21 mouse cellular contexts compared by ENCODE assay signal in genomic region chrX:82901515-82901914, GRCm38 (mm10).
"Had no signal": no experiment of that assay in that cellular context is flagged by ENCODE, and none has a peak within 500 bp of the region (broad histone marks: within the 10 kb centered on the region; RNA-seq: fewer than 3 reads in every experiment).

No protein-coding gene starts in this region.

- DNase-seq: gastrocnemius, postnatal 25 days; heart, adult 18-20 months; heart, postnatal 10 days; heart, postnatal 4 days; kidney, adult 18-20 months; kidney, adult 8-10 months; kidney, postnatal 10 days; kidney, postnatal 25 days; layer of hippocampus, adult 9-11 months; layer of hippocampus, postnatal 36 days; left cerebral cortex, postnatal 4 days had no signal

- H3K4me3 ChIP-seq: heart, embryonic 10.5 days; heart, embryonic 12.5 days; hindbrain, embryonic 10.5 days; hindbrain, embryonic 12.5 days; intestine, embryonic 15.5 days; limb, embryonic 13.5 days; limb, embryonic 15.5 days; liver, embryonic 12.5 days had no signal

- H3K36me3 ChIP-seq: heart, embryonic 10.5 days; heart, embryonic 12.5 days; hindbrain, embryonic 10.5 days; hindbrain, embryonic 12.5 days; intestine, embryonic 15.5 days; limb, embryonic 13.5 days; limb, embryonic 15.5 days; liver, embryonic 12.5 days had no signal

- H3K27ac ChIP-seq: heart, embryonic 10.5 days; hindbrain, embryonic 10.5 days; hindbrain, embryonic 12.5 days; hindbrain, embryonic 14.5 days; intestine, embryonic 15.5 days; limb, embryonic 13.5 days; limb, embryonic 15.5 days; liver, embryonic 12.5 days; liver, embryonic 14.5 days had no signal

- H3K9me3 ChIP-seq: heart, embryonic 10.5 days; heart, embryonic 12.5 days; hindbrain, embryonic 10.5 days; hindbrain, embryonic 12.5 days; intestine, embryonic 15.5 days; limb, embryonic 13.5 days; limb, embryonic 15.5 days; liver, embryonic 12.5 days had no signal

- H3K27me3 ChIP-seq: heart, embryonic 12.5 days; hindbrain, embryonic 12.5 days; intestine, embryonic 15.5 days; limb, embryonic 13.5 days; limb, embryonic 15.5 days; liver, embryonic 12.5 days had no signal

- H3K4me1 ChIP-seq: heart, embryonic 10.5 days; heart, embryonic 12.5 days; hindbrain, embryonic 10.5 days; hindbrain, embryonic 12.5 days; intestine, embryonic 15.5 days; limb, embryonic 13.5 days; limb, embryonic 15.5 days; liver, embryonic 12.5 days had no signal

- H3K9ac ChIP-seq: heart, embryonic 12.5 days; hindbrain, embryonic 12.5 days; hindbrain, embryonic 14.5 days; intestine, embryonic 15.5 days; limb, embryonic 13.5 days; limb, embryonic 15.5 days; liver, embryonic 12.5 days; liver, embryonic 14.5 days had no signal
